Mouse (Mus musculus) embryo, embryonic 10 days (tissue): ENCODE measurements around the gene Lgi1.

Experiments
- DNase-seq: peaks from one replicate; pipeline ENCODE4 v3.0.0-alpha.2; 2015; ENCODE audit warnings: low spot score

The Lgi1 gene

DNA sequence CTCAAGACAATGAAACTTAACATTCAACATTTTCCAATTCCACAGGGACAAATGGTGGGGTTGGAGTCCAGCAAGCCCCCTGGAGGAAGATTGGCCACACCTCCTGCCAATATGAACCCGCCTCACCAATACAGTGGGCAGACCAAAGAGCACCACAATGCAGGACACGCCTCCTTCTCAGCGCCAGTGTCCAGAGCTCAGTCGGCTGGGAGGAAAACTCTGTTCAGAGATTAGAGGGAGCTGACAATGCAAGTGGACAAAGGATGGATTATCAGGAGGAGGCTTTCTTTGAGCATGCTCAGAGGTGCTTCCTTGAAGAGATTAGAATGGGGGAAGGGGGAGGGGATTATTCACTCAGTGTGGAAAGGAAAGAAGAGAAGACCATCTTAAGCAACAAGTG, 62.7 kb downstream of the Lgi1 start:
- DNase-seq: peak; percentile 48

DNA sequence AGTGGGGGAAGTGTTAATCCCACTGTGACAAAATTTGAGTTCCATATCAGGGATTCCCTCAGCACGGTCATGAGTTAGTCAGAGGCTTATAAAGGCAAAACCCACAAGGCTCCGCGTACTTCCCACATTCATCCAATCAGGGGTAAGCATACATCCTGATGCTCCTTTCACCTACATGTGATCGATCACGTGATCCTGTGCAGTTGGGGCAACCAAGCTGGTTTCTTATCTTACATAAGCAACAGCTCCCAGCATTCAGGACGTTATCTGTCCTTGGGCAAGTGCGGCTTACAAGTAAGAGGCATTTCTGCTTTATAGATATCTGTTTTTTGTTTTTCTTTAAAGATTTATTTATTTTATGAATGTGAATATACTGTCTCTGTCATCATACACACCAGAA, 63.7 kb downstream of the Lgi1 start:
- no peak for DNase-seq

DNA sequence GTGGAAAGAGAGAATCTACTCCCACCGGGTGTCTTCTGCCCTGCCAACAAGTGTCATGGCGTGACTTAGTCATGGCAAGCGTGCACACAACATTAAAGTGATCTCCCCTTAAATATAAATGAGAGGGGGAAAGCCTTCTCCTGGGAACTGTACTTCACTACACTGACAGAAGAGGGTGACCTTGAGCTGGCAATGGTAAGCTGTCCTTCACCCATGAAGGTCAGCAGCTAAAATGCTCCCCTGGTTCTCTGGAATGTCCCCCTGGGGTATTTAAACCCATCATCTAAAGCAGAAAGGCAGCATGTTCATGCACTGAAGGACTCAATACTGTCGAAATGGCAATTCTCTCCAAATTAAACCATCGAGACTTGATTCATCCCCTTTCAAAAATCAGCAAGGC, 64.9 kb downstream of the Lgi1 start:
- DNase-seq: no peak

- no peak for DNase-seq
Observed at GRCm38 (mm10) chr19:38331072-38331471, 66.7 kb downstream of the Lgi1 start.

GRCm38 (mm10) chr19:38332245-38332644, 67.9 kb downstream of the Lgi1 start:
- no peak for DNase-seq

GRCm38 (mm10) chr19:38332820-38333219, 68.5 kb downstream of the Lgi1 start:
- no peak for DNase-seq

GRCm38 (mm10) chr19:38336553-38336952, 72.2 kb downstream of the Lgi1 start:
- DNase-seq: no peak

- no peak for DNase-seq
Observed at GRCm38 (mm10) chr19:38337332-38337731, 73.0 kb downstream of the Lgi1 start.

DNA sequence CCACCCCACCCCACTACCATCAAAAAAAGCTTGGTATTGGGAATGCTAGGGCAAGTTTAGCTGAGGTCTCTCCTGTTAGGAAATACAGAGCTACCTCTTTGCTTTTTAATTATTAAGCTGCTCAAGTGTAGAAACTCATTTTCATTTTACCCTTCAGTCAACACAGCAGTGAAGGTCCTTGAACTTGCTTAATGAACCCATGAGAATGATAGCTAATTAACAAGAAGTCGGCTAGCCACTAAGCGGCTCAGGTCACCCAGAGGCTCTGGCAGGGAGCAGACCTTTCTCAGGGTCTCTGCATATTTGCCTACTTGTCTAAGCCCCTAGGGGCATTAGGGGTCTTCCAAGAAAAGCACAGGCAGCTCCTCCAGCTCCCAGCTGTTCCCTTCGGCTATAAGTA, 75.4 kb downstream of the Lgi1 start:
- DNase-seq: no peak

DNA sequence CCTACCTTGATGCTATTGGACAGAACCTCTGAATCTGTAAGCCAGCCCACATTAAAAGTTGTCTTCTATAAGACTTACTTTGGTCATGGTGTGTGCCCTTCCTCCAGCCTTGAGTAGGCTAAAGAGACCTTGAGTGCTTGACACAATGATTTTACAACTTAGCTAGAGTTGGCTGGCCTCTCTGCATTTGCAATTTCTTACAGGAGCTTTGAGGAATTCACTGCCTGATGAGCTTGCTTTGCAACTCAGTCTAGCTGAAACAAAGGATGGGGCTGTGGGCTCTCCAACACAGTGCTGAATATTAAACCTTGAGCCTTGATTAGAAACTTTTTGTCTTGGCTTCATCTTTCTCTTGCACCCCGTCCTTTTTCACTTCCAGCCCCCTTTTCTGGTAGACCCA, 78.9 kb downstream of the Lgi1 start:
- DNase-seq: no peak

DNA sequence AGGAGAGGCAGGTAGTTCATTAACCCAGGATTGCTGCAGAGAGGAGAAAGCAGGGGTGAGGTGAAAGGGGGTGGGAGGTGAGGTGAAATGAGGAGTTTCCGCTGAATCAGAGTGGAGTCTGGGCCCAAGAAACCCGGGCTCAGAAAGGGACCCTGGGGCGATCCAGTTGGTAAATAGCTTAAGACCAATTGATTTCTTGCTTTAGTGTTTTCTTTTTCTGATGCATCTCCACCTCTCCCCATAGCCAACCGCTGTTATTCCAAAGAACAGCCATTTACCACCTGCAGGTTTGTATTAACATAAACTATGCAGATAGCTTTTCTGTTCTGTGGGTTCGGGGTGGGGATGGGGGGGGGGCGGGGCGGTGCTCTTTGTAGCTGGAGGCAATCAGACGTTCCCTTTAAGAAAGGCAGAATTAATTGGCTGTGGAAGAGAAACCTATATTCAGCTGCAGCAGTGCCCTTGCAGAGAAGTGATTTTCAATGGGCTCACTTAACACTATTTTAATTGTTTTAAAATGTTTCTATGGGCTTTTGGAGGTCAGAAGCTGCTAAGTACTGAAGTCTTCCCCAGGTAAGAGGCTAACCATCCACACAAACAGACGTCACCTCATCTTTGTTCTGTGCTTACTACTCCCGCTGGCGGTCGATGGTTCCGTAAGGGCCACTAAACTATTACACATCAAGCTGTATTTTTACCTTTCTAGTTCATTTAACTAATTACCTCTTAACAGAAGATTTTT, 84.1 kb downstream of the Lgi1 start:
- no peak for DNase-seq

DNA sequence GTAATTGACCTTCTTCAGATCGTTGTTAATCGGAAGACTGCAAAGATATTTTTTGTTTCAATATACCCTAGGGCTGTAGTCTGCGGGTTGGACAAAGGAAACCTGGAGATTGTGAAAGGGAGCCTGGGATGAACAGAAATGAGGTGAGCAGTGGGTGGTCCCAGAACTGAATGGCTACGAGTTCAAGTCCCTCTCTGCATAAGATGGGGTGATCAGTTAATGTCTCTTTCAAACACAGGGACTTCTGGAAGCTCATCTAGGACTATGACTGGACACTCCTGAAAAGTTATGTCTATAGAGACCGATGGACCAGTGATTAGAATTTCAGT, 84.6 kb downstream of the Lgi1 start:
- DNase-seq: no peak

DNA sequence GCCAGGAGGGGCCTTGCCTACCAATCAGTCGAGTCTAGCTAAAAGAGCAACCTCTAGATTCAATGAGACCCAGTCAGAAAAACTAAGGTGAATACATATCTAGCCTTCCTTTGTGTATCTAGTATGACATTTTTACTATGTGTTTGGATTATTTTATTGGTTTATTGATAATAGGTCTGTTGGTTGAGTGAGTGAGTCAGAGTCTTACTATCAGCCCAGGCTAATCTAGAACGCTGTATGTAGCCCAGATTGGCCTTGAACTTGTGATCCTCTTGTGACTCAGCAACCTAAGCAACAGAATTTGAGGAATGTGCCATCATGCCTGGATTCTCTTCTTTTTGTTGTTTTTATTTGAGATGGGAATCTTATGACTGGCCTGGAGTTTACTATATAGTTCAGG, 86.9 kb downstream of the Lgi1 start:
- no peak for DNase-seq

DNA sequence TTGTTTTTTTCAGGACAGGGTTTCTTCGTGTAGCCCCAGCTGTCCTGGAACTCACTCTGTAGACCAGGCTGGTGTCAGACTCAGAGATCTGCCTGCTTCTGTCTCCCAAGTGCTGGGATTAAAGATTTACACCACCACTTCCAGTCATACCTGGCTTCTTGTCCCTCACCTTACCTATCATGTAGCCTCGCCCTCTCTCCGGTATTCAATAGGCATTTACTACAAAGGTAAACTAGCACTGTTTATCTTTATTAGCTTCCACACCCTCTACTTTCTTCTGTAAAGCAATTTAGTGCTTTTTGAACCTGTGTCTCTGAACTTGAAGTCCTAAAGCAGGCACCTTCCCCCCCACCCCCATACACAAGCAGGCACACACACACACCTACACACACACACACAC, 87.4 kb downstream of the Lgi1 start:
- DNase-seq: no peak

DNA sequence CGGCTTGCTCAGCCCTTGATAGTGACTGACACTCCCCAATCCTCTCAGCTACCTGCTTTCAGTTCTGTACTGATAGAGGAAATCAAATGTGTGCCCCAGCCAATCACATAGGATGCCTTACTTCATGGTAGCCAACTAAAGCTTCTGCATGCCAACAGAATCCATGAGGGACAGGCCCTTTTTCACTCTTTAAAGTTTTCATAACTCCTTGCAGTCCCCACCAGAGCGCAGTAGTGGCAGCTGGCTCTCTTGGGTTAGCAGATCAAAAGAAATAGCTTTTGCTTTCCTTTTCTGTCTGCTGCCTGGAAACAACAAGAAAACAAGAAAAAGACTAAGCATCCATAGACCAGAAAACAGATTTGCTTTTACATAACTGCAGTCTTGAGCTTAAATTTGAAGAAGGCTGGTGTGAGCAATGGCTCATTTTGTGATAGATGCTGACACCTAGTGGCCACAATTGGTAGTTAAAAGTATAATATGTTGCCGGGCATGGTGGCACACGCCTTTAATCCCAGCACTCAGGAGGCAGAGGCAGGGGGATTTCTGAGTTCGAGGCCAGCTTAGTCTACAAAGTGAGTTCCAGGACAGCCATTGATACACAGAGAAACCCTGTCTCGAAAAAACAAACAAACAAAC, 88.3 kb downstream of the Lgi1 start:
- DNase-seq: peak; percentile 78

DNA sequence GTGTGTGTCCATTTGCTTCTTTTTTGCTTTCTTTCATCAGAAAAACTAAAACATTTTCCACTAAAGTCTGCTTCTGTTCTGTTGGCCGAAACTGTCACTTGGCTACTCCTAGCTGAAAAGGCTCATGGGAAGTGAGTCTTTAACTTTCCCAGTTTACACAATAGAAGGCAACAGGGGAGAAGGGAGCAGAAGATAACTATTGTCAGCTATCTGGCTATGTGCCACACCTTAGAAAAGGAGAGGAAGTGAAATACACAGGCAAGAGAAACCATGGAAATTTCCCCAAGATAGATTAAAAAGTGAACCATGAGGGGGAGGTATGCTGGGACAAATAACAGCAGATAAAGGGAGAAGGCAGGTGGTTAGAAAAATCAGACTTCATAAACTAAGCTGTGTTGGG, 89.9 kb downstream of the Lgi1 start:
- no peak for DNase-seq

DNA sequence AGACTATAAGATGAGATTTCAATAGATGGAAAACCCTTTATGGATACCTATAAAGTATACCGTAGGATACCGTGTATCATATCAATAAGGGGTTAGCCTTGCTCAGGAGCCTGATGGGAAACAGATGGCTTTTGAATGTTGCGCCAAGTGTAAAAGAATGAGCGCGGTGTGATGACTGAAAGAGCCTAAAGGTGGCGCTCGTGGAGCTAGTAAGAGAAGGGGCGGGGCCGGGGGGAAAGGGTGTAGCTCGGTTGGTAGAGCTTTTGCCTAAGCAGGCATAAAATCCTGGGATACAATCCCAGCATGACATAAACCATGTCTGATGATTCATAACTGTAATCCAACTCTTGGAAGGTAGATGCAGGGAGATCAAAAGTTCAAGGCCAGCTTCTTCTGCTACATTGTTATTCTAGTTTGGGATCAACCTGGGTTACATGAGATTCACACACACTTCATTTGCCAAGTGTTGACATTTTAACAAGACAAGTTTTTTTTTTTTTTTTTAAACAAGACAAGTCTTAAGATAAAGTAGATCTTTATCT, 90.6 kb downstream of the Lgi1 start:
- DNase-seq: no peak

DNA sequence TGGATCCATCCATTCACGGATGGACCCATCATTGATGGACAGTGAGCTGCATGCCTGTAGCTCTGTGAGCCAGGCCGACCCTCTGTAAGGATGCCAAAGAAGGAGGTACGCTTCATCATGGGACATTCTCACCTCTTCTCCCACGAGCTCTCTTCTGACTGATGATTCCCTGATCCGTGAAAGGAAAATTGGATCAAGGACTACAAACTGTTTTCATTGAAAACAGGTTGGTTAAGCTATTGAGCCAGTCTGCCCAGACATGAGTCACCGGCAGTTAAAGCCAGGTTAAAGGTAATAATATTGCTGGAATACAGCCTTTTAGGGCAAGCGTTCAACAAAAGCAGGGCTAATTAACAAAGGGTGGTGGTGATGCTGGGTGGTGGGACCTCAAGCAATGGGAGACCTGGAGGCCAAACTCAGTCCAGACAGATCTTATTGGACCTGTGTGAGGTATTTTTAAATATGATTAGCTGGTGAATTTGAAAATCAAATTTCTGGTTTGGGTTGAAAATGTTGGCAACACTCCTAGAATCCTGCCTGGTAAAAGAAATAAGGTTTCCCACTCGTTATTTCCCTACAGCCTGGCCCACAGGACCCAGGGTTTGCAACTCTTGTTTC, 92.0 kb downstream of the Lgi1 start:
- no peak for DNase-seq

- DNase-seq: no peak
Observed at GRCm38 (mm10) chr19:38357956-38358623, 93.8 kb downstream of the Lgi1 start.

DNA sequence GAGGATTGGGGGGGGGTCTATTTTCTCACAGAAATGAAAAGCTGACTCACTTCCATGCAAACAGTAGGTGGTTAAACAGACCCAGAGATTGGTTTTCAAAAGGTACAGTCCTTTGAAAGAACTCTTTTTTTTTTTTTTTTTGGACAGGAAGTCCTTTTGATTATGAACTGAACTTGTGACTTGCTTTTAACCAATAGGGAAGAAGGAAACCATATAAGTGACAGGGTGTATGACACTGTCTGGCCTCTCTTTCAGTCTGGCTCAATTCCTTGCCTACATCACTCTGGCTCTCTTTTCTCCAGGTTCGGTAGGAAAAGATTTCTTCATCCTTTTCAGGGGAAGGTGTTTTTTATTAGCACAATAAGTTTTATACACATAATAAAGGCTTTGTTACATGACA, 95.0 kb downstream of the Lgi1 start:
- no peak for DNase-seq
